In genomic region chr17:24206451-24207351, GRCm38 (mm10) we compare ENCODE assay signal across 8 mouse cellular contexts. TPM values are rescaled to one million over a fixed set of nuclear protein-coding genes. Genes with fewer than 3 reads are reported as not detected.
A peak's percentile ranks its signal among the peaks of the same experiment; 100 is the strongest.
DNase-seq lines count a peak whose midpoint lies in the region; ATAC-seq lines count a peak whose summit lies in the region.

No protein-coding gene starts in this region.

- H3K4me2 ChIP-seq in intestine, embryonic 14.5 days (ENCODE audit: low read length) = peak overlapping the region; percentile 65

- peak overlapping the region; percentile 53 for H3K4me3 ChIP-seq in intestine, embryonic 14.5 days (ENCODE audit: low read depth, low read length)
- peak overlapping the region; percentile 74 for H3K4me3 ChIP-seq in midbrain, embryonic 10.5 days

- intact Hi-C loops in left cerebral cortex, postnatal 4 days (cut with DNase I) = loop anchor here (2.0 kb wide), 1 partner anchor 34 kb away; no protein-coding TSS in a partner anchor

- peaks cover 12% of the 10 kb centered on the region; the same call in 1 of the 2 replicates for H3K27me3 ChIP-seq in intestine, embryonic 14.5 days (replicated peaks; ENCODE audit: control insufficient read depth, insufficient read depth, low read length)
- H3K27me3 ChIP-seq in midbrain, embryonic 10.5 days (ENCODE audit: low read depth, poor library complexity, severe bottlenecking) = peaks cover 59% of the 10 kb centered on the region

- H3K36me3 ChIP-seq in intestine, embryonic 14.5 days (ENCODE audit: control insufficient read depth, insufficient read depth, low read length) = no peaks in the 10 kb centered on the region
- 0 out of 2 replicates have a peak, but pooled peaks cover 3% of the 10 kb centered on the region for H3K36me3 ChIP-seq in midbrain, embryonic 10.5 days

- peak; percentile 36; the same call in 1 of the 2 replicates for ATAC-seq in frontal cortex, adult (ENCODE audit: low TSS enrichment)
- ATAC-seq in intestine, embryonic 14.5 days (replicated peaks; ENCODE audit: low FRiP score, low TSS enrichment, low read depth) = no peak; the same call in 1 of the 2 replicates

- peak; percentile 72 to 83 for DNase-seq in adrenal gland, adult (ENCODE audit: inconsistent age in 2 of 2, low spot score in 1 of 2)
- DNase-seq in adrenal gland, postnatal 4 days (ENCODE audit: low spot score in 2 of 2) = no peak
- peak; percentile 73 for DNase-seq in cerebellum, adult 9-10 months
- peak; percentile 80 for DNase-seq in intestine, embryonic 14.5 days (ENCODE audit: low spot score)
- peak; percentile 66 for DNase-seq in left cerebral cortex, postnatal 4 days
- DNase-seq in midbrain, embryonic 10.5 days (ENCODE audit: low spot score) = peak; percentile 68
- peak; percentile 51 to 60 for DNase-seq in spleen, postnatal 14 days (ENCODE audit: low spot score in 2 of 2)

- H3K4me1 ChIP-seq in intestine, embryonic 14.5 days (replicated peaks; ENCODE audit: control insufficient read depth, insufficient read depth, low read length) = peaks cover 73% of the 10 kb centered on the region
- peaks cover 94% of the 10 kb centered on the region for H3K4me1 ChIP-seq in midbrain, embryonic 10.5 days

- H3K27ac ChIP-seq in intestine, embryonic 14.5 days (ENCODE audit: low read depth) = no peak overlapping the region; the same call in 1 of the 2 replicates
- peak overlapping the region; percentile 82 for H3K27ac ChIP-seq in midbrain, embryonic 10.5 days (replicated peaks)

- 6% methylated on average over 57 of the region's 62 CpGs for WGBS in intestine, embryonic 14.5 days
- 6% methylated on average over 59 of the region's 62 CpGs for WGBS in midbrain, embryonic 10.5 days

- peak overlapping the region; percentile 64 for H3K9ac ChIP-seq in intestine, embryonic 14.5 days (ENCODE audit: low read length)

- H3K9me3 ChIP-seq in intestine, embryonic 14.5 days (ENCODE audit: control insufficient read depth, low read length) = no peaks in the 10 kb centered on the region
- no peaks in the 10 kb centered on the region for H3K9me3 ChIP-seq in midbrain, embryonic 10.5 days (replicated peaks)

RNA-seq across cellular contexts. Expression of gene Tbc1d24, which starts 1.3 kb away (rescaled TPM):
- 10 to 100 TPM; 13.7 to 15.9 TPM for total RNA-seq in adrenal gland, postnatal 4 days (2021)
- 4.8 and 5.8 TPM in 2 replicates for polyA plus RNA-seq in intestine, embryonic 14.5 days (2014; fragmentation: Nextera tagmentation; extraction: Ambion mirVana)
- 10 to 100 TPM; 82.8 to 91.5 TPM for total RNA-seq in left cerebral cortex, postnatal 4 days (2021)
- polyA plus RNA-seq in midbrain, embryonic 10.5 days (2016; fragmentation: Nextera tagmentation; extraction: Ambion mirVana) = 5.3 and 12.5 TPM in 2 replicates

RNA-seq across cellular contexts. Expression of gene Ntn3, which starts 2.6 kb away (rescaled TPM):
- 1 to 10 TPM; 7.6 to 8.2 TPM for total RNA-seq in adrenal gland, postnatal 4 days (2021)
- 7.8 and 8.7 TPM in 2 replicates for polyA plus RNA-seq in intestine, embryonic 14.5 days (2014; fragmentation: Nextera tagmentation; extraction: Ambion mirVana)
- 10 to 100 TPM; 15.8 to 16.4 TPM for total RNA-seq in left cerebral cortex, postnatal 4 days (2021)
- polyA plus RNA-seq in midbrain, embryonic 10.5 days (2016; fragmentation: Nextera tagmentation; extraction: Ambion mirVana) = 3.8 and 4.4 TPM in 2 replicates

RNA-seq across cellular contexts. Expression of gene Tedc2, which starts 13.9 kb away (rescaled TPM):
- total RNA-seq in adrenal gland, postnatal 4 days (2021) = 10 to 100 TPM; 13.8 to 17.6 TPM
- polyA plus RNA-seq in intestine, embryonic 14.5 days (2014; fragmentation: Nextera tagmentation; extraction: Ambion mirVana) = 13.5 and 14.4 TPM in 2 replicates
- total RNA-seq in left cerebral cortex, postnatal 4 days (2021) = 10 to 100 TPM; 12.6 to 13.7 TPM
- polyA plus RNA-seq in midbrain, embryonic 10.5 days (2016; fragmentation: Nextera tagmentation; extraction: Ambion mirVana) = 22.4 and 22.9 TPM in 2 replicates

RNA-seq across cellular contexts. Expression of gene Atp6v0c, which starts 37.2 kb away (rescaled TPM):
- total RNA-seq in adrenal gland, postnatal 4 days (2021) = 100 to 1,000 TPM; 344 to 347 TPM
- polyA plus RNA-seq in intestine, embryonic 14.5 days (2014; fragmentation: Nextera tagmentation; extraction: Ambion mirVana) = 556 and 564 TPM in 2 replicates
- 100 to 1,000 TPM; 770 to 834 TPM for total RNA-seq in left cerebral cortex, postnatal 4 days (2021)
- polyA plus RNA-seq in midbrain, embryonic 10.5 days (2016; fragmentation: Nextera tagmentation; extraction: Ambion mirVana) = 467 and 491 TPM in 2 replicates

RNA-seq across cellular contexts. Expression of gene Amdhd2, which starts 43.1 kb away (rescaled TPM):
- 10 to 100 TPM; 44.9 to 46.8 TPM for total RNA-seq in adrenal gland, postnatal 4 days (2021)
- 27.1 and 28.0 TPM in 2 replicates for polyA plus RNA-seq in intestine, embryonic 14.5 days (2014; fragmentation: Nextera tagmentation; extraction: Ambion mirVana)
- 10 to 100 TPM; 30.2 to 32.0 TPM for total RNA-seq in left cerebral cortex, postnatal 4 days (2021)
- 42.4 and 44.8 TPM in 2 replicates for polyA plus RNA-seq in midbrain, embryonic 10.5 days (2016; fragmentation: Nextera tagmentation; extraction: Ambion mirVana)

Comparison
In these comparisons a context has a peak if more than half of its experiments do, and no peak if none do; other contexts are left out.
1. DNase-seq: peak in adrenal gland, adult (2 of 2), cerebellum, adult 9-10 months (single experiment), intestine, embryonic 14.5 days (single experiment), left cerebral cortex, postnatal 4 days (single experiment), midbrain, embryonic 10.5 days (single experiment) and spleen, postnatal 14 days (2 of 2); none in adrenal gland, postnatal 4 days (0 of 2).
2. RNA of gene Tbc1d24, which starts 1.3 kb away (total RNA-seq): 82.8 to 91.5 TPM in left cerebral cortex, postnatal 4 days; 13.7 to 15.9 TPM in adrenal gland, postnatal 4 days; every median in the first group is over 4 times any median in the second.